Mouse (Mus musculus) forebrain, embryonic 15.5 days (tissue): Measurements from ENCODE around the gene Cdkn1a. TPM values are rescaled to one million over a fixed set of nuclear protein-coding genes. Genes with fewer than 3 reads are reported as not detected.

Experiments
- ATAC-seq: fragments of 200-750 bp; cut with Nextera tagmentation; replicated peaks from 2 replicates; pipeline ENCODE4 v1.8.0; 2017; ENCODE audit warnings: mild to moderate bottlenecking, moderate TSS enrichment, moderate library complexity
- H3K27ac ChIP-seq: fragments of 300-500 bp; sonication (generic); replicated peaks from 2 replicates; pipeline ENCODE4 v1.5.1; 2015; ENCODE audit warnings: mild to moderate bottlenecking, inconsistent platforms
- H3K27me3 ChIP-seq: fragments of 300-500 bp; sonication (generic); 2 replicates; pipeline ENCODE4 v1.6.1; 2015; ENCODE audit warnings: inconsistent platforms
- H3K36me3 ChIP-seq: fragments of 300-500 bp; sonication (generic); 2 replicates; pipeline ENCODE4 v1.6.1; 2015; ENCODE audit warnings: mild to moderate bottlenecking, inconsistent platforms
- H3K4me1 ChIP-seq: fragments of 300-500 bp; sonication (generic); 2 replicates; pipeline ENCODE4 v1.6.1; 2015; ENCODE audit warnings: inconsistent platforms
- H3K4me2 ChIP-seq: fragments of 300-500 bp; sonication (generic); replicated peaks from 2 replicates; pipeline ENCODE4 v1.6.1; 2015; ENCODE audit warnings: mild to moderate bottlenecking, inconsistent platforms
- H3K4me3 ChIP-seq: fragments of 300-500 bp; sonication (generic); 2 replicates; pipeline ENCODE4 v1.5.1; 2015; ENCODE audit warnings: mild to moderate bottlenecking, inconsistent platforms
- H3K9ac ChIP-seq: fragments of 300-500 bp; sonication (generic); replicated peaks from 2 replicates; pipeline ENCODE4 v1.6.1; 2015; ENCODE audit warnings: mild to moderate bottlenecking, inconsistent platforms
- H3K9me3 ChIP-seq: fragments of 300-500 bp; sonication (generic); 2 replicates; pipeline ENCODE4 v1.6.1; 2016; ENCODE audit warnings: inconsistent platforms
- WGBS: fragments of 180-500 bp; shearing (Covaris S2); methylation state at CpG from one replicate; pipeline ENCODE4 v1.1.7; 2015; ENCODE audit warnings: mixed read lengths; 5-methylcytosine and 5-hydroxymethylcytosine counted together
- polyA plus RNA-seq: library from polyadenylated mRNA; unstranded; fragments of >200 nt; fragmentation: Nextera tagmentation; extraction: Ambion mirVana; gene quantifications from 2 replicates; pipeline ENCODE4 v1.2.1, GENCODE M21; 2015

Gene Cdkn1a
- polyA plus RNA-seq, 1 experiment from 2014 or later = 39.4 TPM

- Histone ChIP-seq H3K4me3 (no peak overlapping the region), H3K36me3 (no peaks in the 10 kb centered on the region), H3K4me1 (peaks cover 9% of the 10 kb centered on the region), H3K9ac (no peak overlapping the region), H3K27me3 (no peaks in the 10 kb centered on the region), H3K9me3 (no peaks in the 10 kb centered on the region), H3K27ac (no peak overlapping the region), H3K4me2 (no peak overlapping the region)
- 85% methylated on average over 13 of the region's 13 CpGs for WGBS
- no peak for ATAC-seq
Measured at GRCm38 (mm10) chr17:29074085-29074484, 16.7 kb upstream of the Cdkn1a start.

- no peaks in the 10 kb centered on the region for H3K9me3 ChIP-seq
- H3K4me2 ChIP-seq = no peak overlapping the region
- H3K9ac ChIP-seq = no peak overlapping the region
- ATAC-seq = no peak
- H3K4me1 ChIP-seq = peaks cover 15% of the 10 kb centered on the region
- H3K27ac ChIP-seq = no peak overlapping the region
- H3K4me3 ChIP-seq = no peak overlapping the region
- 89% methylated on average over 8 of the region's 8 CpGs for WGBS
- H3K36me3 ChIP-seq = no peaks in the 10 kb centered on the region
- H3K27me3 ChIP-seq = peaks cover 4% of the 10 kb centered on the region; the same call in 1 of the 2 replicates
Measured at GRCm38 (mm10) chr17:29076235-29076634, 14.5 kb upstream of the Cdkn1a start.

- Histone ChIP-seq H3K9ac (no peak overlapping the region), H3K4me1 (peaks cover 25% of the 10 kb centered on the region), H3K27ac (no peak overlapping the region), H3K4me2 (peak overlapping the region; percentile 41), H3K27me3 (peaks cover 4% of the 10 kb centered on the region; the same call in 1 of the 2 replicates), H3K4me3 (peak overlapping the region; percentile 16), H3K9me3 (no peaks in the 10 kb centered on the region), H3K36me3 (no peaks in the 10 kb centered on the region)
- no peak for ATAC-seq
- 17% methylated on average over 14 of the region's 14 CpGs for WGBS
Measured at GRCm38 (mm10) chr17:29077786-29078509, 12.8 kb upstream of the Cdkn1a start.

GRCm38 (mm10) chr17:29078519-29079383 lies 12.0 kb upstream of the Cdkn1a start:
- no peak overlapping the region for H3K27ac ChIP-seq
- H3K4me2 ChIP-seq = peak overlapping the region; percentile 41
- peak overlapping the region; percentile 16 for H3K4me3 ChIP-seq
- ATAC-seq = no peak
- no peak overlapping the region for H3K9ac ChIP-seq
- H3K36me3 ChIP-seq = no peaks in the 10 kb centered on the region
- H3K27me3 ChIP-seq = peaks cover 4% of the 10 kb centered on the region; the same call in 1 of the 2 replicates
- H3K4me1 ChIP-seq = peaks cover 25% of the 10 kb centered on the region
- H3K9me3 ChIP-seq = no peaks in the 10 kb centered on the region
- WGBS = 5% methylated on average over 25 of the region's 25 CpGs

- 7% methylated on average over 23 of the region's 23 CpGs for WGBS
Measured at GRCm38 (mm10) chr17:29080758-29081617, 9.8 kb upstream of the Cdkn1a start.

GRCm38 (mm10) chr17:29081618-29082381 lies 9.0 kb upstream of the Cdkn1a start:
- peaks cover 25% of the 10 kb centered on the region for H3K4me1 ChIP-seq
- 4% methylated on average over 21 of the region's 21 CpGs for WGBS

More at GRCm38 (mm10) chr17:29080758-29081617, 9.8 kb upstream of the Cdkn1a start:
- no peak overlapping the region for H3K9ac ChIP-seq
- H3K4me3 ChIP-seq = no peak overlapping the region
- no peaks in the 10 kb centered on the region for H3K9me3 ChIP-seq
- H3K4me2 ChIP-seq = peak overlapping the region; percentile 26
- 0 out of 2 replicates have a peak, but pooled peaks have one; percentile 41 for ATAC-seq
- H3K36me3 ChIP-seq = no peaks in the 10 kb centered on the region
- H3K27ac ChIP-seq = peak overlapping the region; percentile 49; the same call in 1 of the 2 replicates
- H3K27me3 ChIP-seq = peaks cover 4% of the 10 kb centered on the region; the same call in 1 of the 2 replicates
- H3K4me1 ChIP-seq = peaks cover 25% of the 10 kb centered on the region

GRCm38 (mm10) chr17:29083586-29083985 lies 7.2 kb upstream of the Cdkn1a start:
- no peak overlapping the region for H3K9ac ChIP-seq
- WGBS = 94% methylated on average over 8 of the region's 8 CpGs
- no peak for ATAC-seq
- H3K27ac ChIP-seq = no peak overlapping the region
- H3K4me2 ChIP-seq = no peak overlapping the region
- no peaks in the 10 kb centered on the region for H3K9me3 ChIP-seq
- peaks cover 17% of the 10 kb centered on the region for H3K4me1 ChIP-seq
- no peak overlapping the region for H3K4me3 ChIP-seq
- H3K27me3 ChIP-seq = peaks cover 4% of the 10 kb centered on the region; the same call in 1 of the 2 replicates
- H3K36me3 ChIP-seq = no peaks in the 10 kb centered on the region

More at GRCm38 (mm10) chr17:29081618-29082381, 9.0 kb upstream of the Cdkn1a start:
- H3K27ac ChIP-seq = peak overlapping the region; percentile 49; the same call in 1 of the 2 replicates
- no peak overlapping the region; the same call in 1 of the 2 replicates for H3K9ac ChIP-seq
- no peaks in the 10 kb centered on the region for H3K9me3 ChIP-seq
- peak overlapping the region; percentile 26 for H3K4me2 ChIP-seq
- H3K4me3 ChIP-seq = 0 out of 2 replicates have a peak overlapping the region, but pooled peaks have one; percentile 8
- H3K27me3 ChIP-seq = peaks cover 4% of the 10 kb centered on the region; the same call in 1 of the 2 replicates
- no peak for ATAC-seq
- no peaks in the 10 kb centered on the region for H3K36me3 ChIP-seq

- H3K4me3 ChIP-seq = no peak overlapping the region
- peaks cover 4% of the 10 kb centered on the region; the same call in 1 of the 2 replicates for H3K27me3 ChIP-seq
- no peak for ATAC-seq
- no peaks in the 10 kb centered on the region for H3K36me3 ChIP-seq
- no peaks in the 10 kb centered on the region for H3K9me3 ChIP-seq
- peaks cover 16% of the 10 kb centered on the region for H3K4me1 ChIP-seq
- H3K4me2 ChIP-seq = no peak overlapping the region
- no peak overlapping the region for H3K9ac ChIP-seq
- H3K27ac ChIP-seq = no peak overlapping the region
- 92% methylated on average over 7 of the region's 7 CpGs for WGBS
Measured at GRCm38 (mm10) chr17:29084656-29085055, 6.1 kb upstream of the Cdkn1a start.

GRCm38 (mm10) chr17:29085266-29085665 lies 5.5 kb upstream of the Cdkn1a start:
- Histone ChIP-seq H3K9me3 (no peaks in the 10 kb centered on the region), H3K4me3 (no peak overlapping the region), H3K4me1 (peaks cover 16% of the 10 kb centered on the region), H3K27ac (no peak overlapping the region), H3K27me3 (peaks cover 4% of the 10 kb centered on the region; the same call in 1 of the 2 replicates), H3K4me2 (no peak overlapping the region), H3K9ac (no peak overlapping the region), H3K36me3 (no peaks in the 10 kb centered on the region)
- ATAC-seq = no peak
- WGBS = 82% methylated on average over 10 of the region's 10 CpGs

- Histone ChIP-seq H3K9ac (no peak overlapping the region), H3K4me1 (peaks cover 4% of the 10 kb centered on the region), H3K27me3 (no peaks in the 10 kb centered on the region), H3K27ac (no peak overlapping the region), H3K4me2 (no peak overlapping the region), H3K36me3 (no peaks in the 10 kb centered on the region), H3K9me3 (no peaks in the 10 kb centered on the region), H3K4me3 (no peak overlapping the region)
- no peak for ATAC-seq
- WGBS = 68% methylated on average over 4 of the region's 4 CpGs
Measured at GRCm38 (mm10) chr17:29086916-29087315, 3.9 kb upstream of the Cdkn1a start.
